Mouse (Mus musculus): ENCODE results near the gene 4930512M02Rik.

GRCm38 (mm10) chr11:11586423-11586822, 41.2 kb downstream of the 4930512M02Rik start:
- TF ChIP-seq USF1 (IDR thresholded peaks at IDR 0.05; ENCODE audit: low read depth, low read length) (no peak), MXI1 (IDR thresholded peaks at IDR 0.05; ENCODE audit: low read depth, low read length) (no peak), POLR2A (IDR thresholded peaks at IDR 0.05; ENCODE audit: low read depth, low read length) (no peak), UBTF (IDR thresholded peaks at IDR 0.05; ENCODE audit: low read depth, low read length) (no peak), CTCF (conservative IDR thresholded peaks at IDR 0.05 in 1 of 2, IDR thresholded peaks at IDR 0.05 in 1 of 2; ENCODE audit: low read depth in 2 of 2, low read length in 2 of 2) (no peak), BHLHE40 (IDR thresholded peaks at IDR 0.05; ENCODE audit: low read depth, low read length) (no peak)

Data from CH12.LX (cell line).